Mouse (Mus musculus): ENCODE measurements around the gene Rpl23a. TPM values are rescaled to one million over a fixed set of nuclear protein-coding genes. Genes with fewer than 3 reads are reported as not detected.

Rpl23a gene
- total and polyA plus RNA-seq, 3 experiments = 2,892 to 4,112 TPM; not detected in 1

GRCm38 (mm10) chr11:78153778-78154177, 29.6 kb downstream of the Rpl23a start:
- Histone ChIP-seq H3K79me2 (ENCODE audit: control insufficient read depth, insufficient read depth, low read length, poor library complexity) (no peaks in the 10 kb centered on the region), H3K27ac (ENCODE audit: control insufficient read depth, low read depth, low read length) (no peak overlapping the region), H3K9me3 (replicated peaks; ENCODE audit: insufficient read depth, low read length) (no peaks in the 10 kb centered on the region), H3K4me3 (ENCODE audit: control insufficient read depth in 1 of 2, insufficient read depth in 1 of 2, low read depth in 2 of 2, low read length in 2 of 2) (no peak overlapping the region), H3K36me3 (ENCODE audit: control insufficient read depth in 1 of 2, insufficient read depth in 2 of 2, low read length in 2 of 2) (no peaks in the 10 kb centered on the region; a peak in 1 of 4 replicates), H3K4me1 (ENCODE audit: control insufficient read depth in 1 of 2, insufficient read depth in 2 of 2, low read length in 2 of 2) (no peaks in the 10 kb centered on the region), H3K27me3 (ENCODE audit: control insufficient read depth in 1 of 2, insufficient read depth in 2 of 2, low read length in 2 of 2) (no peaks in the 10 kb centered on the region), H3K9ac (ENCODE audit: control insufficient read depth, low read depth, low read length, poor library complexity, severe bottlenecking) (no peak overlapping the region)
- DNase-seq (ENCODE audit: low read depth, low spot score) = no peak
- TF ChIP-seq MEF2A (IDR thresholded peaks at IDR 0.05; ENCODE audit: extremely low read depth, insufficient replicate concordance, low read depth, low read length, poor library complexity, severe bottlenecking) = no peak
- TF ChIP-seq UBTF (IDR thresholded peaks at IDR 0.05; ENCODE audit: borderline replicate concordance, insufficient read depth, low read depth, low read length) = no peak
- no peak for TF ChIP-seq ZKSCAN1 (IDR thresholded peaks at IDR 0.05; ENCODE audit: low read depth, low read length)
- TF ChIP-seq ZNF384 (IDR thresholded peaks at IDR 0.05; ENCODE audit: low read depth, low read length) = no peak
- no peak for TF ChIP-seq CHD1 (IDR thresholded peaks at IDR 0.05; ENCODE audit: low read depth, low read length)
- TF ChIP-seq MAZ (IDR thresholded peaks at IDR 0.05; ENCODE audit: low read depth, low read length) = no peak
- TF ChIP-seq POLR2AphosphoS2 (IDR thresholded peaks at IDR 0.05; ENCODE audit: low read length) = no peak
- TF ChIP-seq MYC (IDR thresholded peaks at IDR 0.05; ENCODE audit: low read depth, low read length) = no peak
- TF ChIP-seq CTCF (IDR thresholded peaks at IDR 0.05 in 2 of 3, conservative IDR thresholded peaks at IDR 0.05 in 1 of 3; ENCODE audit: control insufficient read depth in 1 of 3, insufficient read depth in 1 of 3, low read depth in 2 of 3, low read length in 3 of 3, poor library complexity in 1 of 3, severe bottlenecking in 1 of 3) = no peak
- TF ChIP-seq ETS1 (IDR thresholded peaks at IDR 0.05; ENCODE audit: low read depth, low read length) = no peak
- no peak for TF ChIP-seq TCF12 (IDR thresholded peaks at IDR 0.05; ENCODE audit: low read depth, low read length)
- no peak for TF ChIP-seq TAL1 (IDR thresholded peaks at IDR 0.05; ENCODE audit: low read length)

DNA sequence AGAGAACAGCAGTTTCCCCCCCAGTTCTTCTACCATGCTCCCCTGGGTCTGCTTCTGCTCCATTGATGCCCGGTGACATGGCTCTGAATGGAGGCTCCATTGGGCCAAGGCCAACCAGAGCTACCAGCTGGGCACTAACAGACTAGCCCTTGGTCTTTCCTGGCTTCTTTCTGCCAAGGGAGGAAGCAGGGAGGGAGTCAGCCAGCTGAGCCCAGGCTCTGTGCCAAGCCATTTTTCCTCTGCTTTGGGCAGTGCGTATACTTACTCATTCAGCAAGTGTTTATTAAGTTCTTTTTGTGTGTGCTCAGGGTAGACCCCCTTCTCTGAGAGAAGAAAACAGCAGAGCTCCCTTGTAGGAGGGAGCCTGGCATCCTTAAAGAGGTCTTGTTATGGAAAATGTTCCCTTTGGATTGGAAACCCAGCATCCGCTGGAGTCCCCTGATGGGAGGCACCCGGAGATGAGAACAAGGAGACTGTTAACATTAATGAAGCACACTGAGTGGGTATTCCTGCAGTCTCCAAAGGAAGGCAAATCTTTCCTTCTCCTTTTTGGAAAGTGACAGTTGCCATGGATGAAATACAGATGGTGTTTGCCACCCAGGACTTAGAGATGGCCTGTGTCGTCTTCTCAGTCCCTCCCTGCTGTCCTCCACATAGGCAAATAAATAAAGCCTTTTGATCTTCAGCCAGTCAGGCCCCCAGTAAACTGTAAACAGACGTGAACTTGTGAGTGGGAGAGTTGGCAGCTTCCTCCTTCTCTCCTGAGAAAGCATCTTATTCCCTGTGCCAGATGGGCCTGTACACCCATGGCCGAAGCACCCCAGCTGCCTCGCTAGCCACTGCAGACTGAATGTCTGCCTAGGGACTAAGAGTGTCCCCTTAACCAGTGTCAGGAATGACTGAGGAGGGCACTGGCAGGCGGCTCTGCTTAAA, 30.8 kb downstream of the Rpl23a start:
- Histone ChIP-seq H3K79me2 (ENCODE audit: control insufficient read depth, insufficient read depth, low read length, poor library complexity) (no peaks in the 10 kb centered on the region), H3K9ac (ENCODE audit: control insufficient read depth, low read depth, low read length, poor library complexity, severe bottlenecking) (no peak overlapping the region), H3K36me3 (ENCODE audit: control insufficient read depth in 1 of 2, insufficient read depth in 2 of 2, low read length in 2 of 2) (no peaks in the 10 kb centered on the region; a peak in 1 of 4 replicates), H3K9me3 (replicated peaks; ENCODE audit: insufficient read depth, low read length) (no peaks in the 10 kb centered on the region), H3K4me1 (ENCODE audit: control insufficient read depth in 1 of 2, insufficient read depth in 2 of 2, low read length in 2 of 2) (no peaks in the 10 kb centered on the region), H3K4me3 (ENCODE audit: control insufficient read depth in 1 of 2, insufficient read depth in 1 of 2, low read depth in 2 of 2, low read length in 2 of 2) (no peak overlapping the region), H3K27me3 (ENCODE audit: control insufficient read depth in 1 of 2, insufficient read depth in 2 of 2, low read length in 2 of 2) (no peaks in the 10 kb centered on the region), H3K27ac (ENCODE audit: control insufficient read depth, low read depth, low read length) (no peak overlapping the region)
- DNase-seq (ENCODE audit: low read depth, low spot score) = no peak
- no peak for TF ChIP-seq E2F4 (IDR thresholded peaks at IDR 0.05; ENCODE audit: borderline replicate concordance, low read depth, low read length)
- TF ChIP-seq ETS1 (IDR thresholded peaks at IDR 0.05; ENCODE audit: low read depth, low read length) = no peak
- no peak for TF ChIP-seq ZNF384 (IDR thresholded peaks at IDR 0.05; ENCODE audit: low read depth, low read length)
- no peak for TF ChIP-seq ELF1 (IDR thresholded peaks at IDR 0.05; ENCODE audit: low read depth, low read length)
- TF ChIP-seq RCOR1 (IDR thresholded peaks at IDR 0.05; ENCODE audit: low read depth, low read length) = no peak
- no peak for TF ChIP-seq HCFC1 (IDR thresholded peaks at IDR 0.05; ENCODE audit: low read depth, low read length)
- TF ChIP-seq CHD2 (IDR thresholded peaks at IDR 0.05; ENCODE audit: low read length) = no peak
